Mouse (Mus musculus) limb, embryonic 11.5 days (tissue): ENCODE results near the gene Adgrl3. TPM values are rescaled to one million over a fixed set of nuclear protein-coding genes. Genes with fewer than 3 reads are reported as not detected.

Experiments
- ATAC-seq: fragments of 200-750 bp; cut with Nextera tagmentation; 2 replicates; pipeline ENCODE4 v1.8.0; 2017; ENCODE audit warnings: low read depth; ENCODE audit not compliant: insufficient number of reproducible peaks, low FRiP score, low TSS enrichment
- DNase-seq: peaks from one replicate; pipeline ENCODE4 v3.0.0-alpha.2; 2015; ENCODE audit warnings: low spot score
- H3K27ac ChIP-seq: fragments of 300-500 bp; sonication (generic); replicated peaks from 2 replicates; pipeline ENCODE4 v1.5.1; 2014; ENCODE audit warnings: low read depth, mild to moderate bottlenecking, low read length
- H3K27me3 ChIP-seq: fragments of 300-500 bp; sonication (generic); 2 replicates; pipeline ENCODE4 v1.6.1; 2014; ENCODE audit warnings: mild to moderate bottlenecking, low read length, mixed read lengths; ENCODE audit not compliant: control insufficient read depth, insufficient read depth
- H3K36me3 ChIP-seq: fragments of 300-500 bp; sonication (generic); 2 replicates; pipeline ENCODE4 v1.6.1; 2014; ENCODE audit warnings: mild to moderate bottlenecking, low read length, moderate library complexity, mixed read lengths; ENCODE audit not compliant: control insufficient read depth, insufficient read depth
- H3K4me1 ChIP-seq: fragments of 300-500 bp; sonication (generic); 2 replicates; pipeline ENCODE4 v1.6.1; 2014; ENCODE audit warnings: low read length, mixed read lengths; ENCODE audit not compliant: control insufficient read depth, insufficient read depth
- H3K4me2 ChIP-seq: fragments of 300-500 bp; sonication (generic); 2 replicates; pipeline ENCODE4 v1.6.1; 2014; ENCODE audit warnings: low read depth, mild to moderate bottlenecking, moderate library complexity; ENCODE audit not compliant: severe bottlenecking
- H3K4me3 ChIP-seq: fragments of 300-500 bp; sonication (generic); 2 replicates; pipeline ENCODE4 v1.5.1; 2014; ENCODE audit warnings: low read depth, low read length
- H3K9ac ChIP-seq: fragments of 300-500 bp; sonication (generic); 2 replicates; pipeline ENCODE4 v1.6.1; 2014; ENCODE audit warnings: mild to moderate bottlenecking, low read length
- H3K9me3 ChIP-seq: fragments of 300-500 bp; sonication (generic); 2 replicates; pipeline ENCODE4 v1.6.1; 2016; ENCODE audit warnings: low read length; ENCODE audit not compliant: control insufficient read depth
- WGBS: fragments of 180-500 bp; shearing (Covaris S2); extraction: QIAGEN DNeasy Blood & Tissue Kit; methylation state at CpG from one replicate; pipeline ENCODE4 v1.1.7; 2014; 5-methylcytosine and 5-hydroxymethylcytosine counted together
- polyA plus RNA-seq: library from polyadenylated mRNA; unstranded; fragments of >200 nt; fragmentation: Nextera tagmentation; extraction: Ambion mirVana; gene quantifications from 2 replicates; pipeline ENCODE4 v1.2.1, GENCODE M21; 2014

Adgrl3 gene
- polyA plus RNA-seq, 1 experiment from 2014 or later, result 23.9 TPM

DNA sequence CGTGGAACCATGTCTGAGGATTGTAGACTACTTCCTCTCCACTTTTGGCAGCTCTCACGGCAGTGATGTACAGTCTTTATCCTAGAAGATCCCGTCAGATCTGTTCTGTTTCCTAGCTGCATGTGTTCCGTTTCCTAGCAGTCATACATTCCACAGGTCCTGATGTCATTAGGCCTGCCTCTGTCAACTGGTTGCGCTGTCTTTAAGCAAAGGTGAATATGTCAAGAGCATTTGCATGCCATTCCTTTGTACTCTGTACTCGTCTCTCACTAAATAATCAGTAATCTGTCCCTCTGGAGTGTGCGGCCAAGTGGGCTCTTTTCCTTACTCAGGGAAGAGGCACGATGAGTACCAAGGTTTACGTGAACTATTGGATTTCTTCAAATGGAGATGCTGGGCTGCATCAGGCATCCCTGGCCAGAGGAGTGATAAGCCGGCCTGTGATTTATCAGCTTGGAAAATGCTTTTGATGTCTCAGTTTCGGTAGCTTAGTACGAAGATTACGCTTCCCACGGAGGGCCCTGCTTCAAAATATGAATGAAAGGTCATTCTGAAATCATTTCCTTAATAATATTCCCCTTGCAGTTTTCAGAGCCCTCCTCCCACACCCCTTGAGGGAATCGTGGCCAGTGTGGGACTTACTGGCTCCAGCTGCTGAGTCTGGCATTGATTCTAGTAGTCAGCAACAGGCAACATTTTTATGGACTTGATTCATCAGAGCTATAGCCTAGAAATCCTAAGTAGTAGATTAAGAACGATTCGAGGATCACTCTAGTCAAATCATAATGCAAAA is 4.2 kb downstream of the Adgrl3 start:
- 49% methylated on average over 17 of the region's 17 CpGs for WGBS
- Histone ChIP-seq H3K4me1 (0 out of 2 replicates have a peak, but pooled peaks cover 5% of the 10 kb centered on the region), H3K4me2 (peak overlapping the region; percentile 3; the same call in 1 of the 2 replicates), H3K36me3 (no peaks in the 10 kb centered on the region), H3K27me3 (no peaks in the 10 kb centered on the region), H3K27ac (no peak overlapping the region), H3K9me3 (no peaks in the 10 kb centered on the region), H3K9ac (no peak overlapping the region), H3K4me3 (no peak overlapping the region)
- ATAC-seq, result no peak
- DNase-seq, result peak; percentile 26

DNA sequence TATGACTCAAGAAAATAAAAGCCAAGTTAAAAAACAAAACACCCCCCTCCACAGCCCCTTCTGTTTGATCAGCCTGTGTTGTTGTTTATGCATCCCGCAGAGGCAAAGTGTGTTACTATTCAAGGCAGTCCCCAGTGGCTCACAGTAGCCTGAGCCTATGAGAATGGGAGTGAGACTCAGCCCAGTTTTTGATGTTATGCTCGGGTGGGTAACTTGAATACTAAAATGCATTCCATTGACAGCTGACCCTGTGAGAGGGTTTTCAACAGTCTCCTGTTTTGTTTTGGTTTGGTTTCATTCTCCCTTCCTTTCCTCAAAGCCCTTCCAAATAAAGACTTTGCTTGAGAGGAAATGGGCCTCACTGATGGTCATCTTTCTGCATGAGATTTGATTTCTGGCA is 8.9 kb downstream of the Adgrl3 start:
- ATAC-seq, result no peak
- no peak overlapping the region for H3K4me3 ChIP-seq
- no peak overlapping the region for H3K27ac ChIP-seq
- WGBS, result 55% methylated on average over 2 of the region's 2 CpGs
- no peak overlapping the region for H3K9ac ChIP-seq
- no peaks in the 10 kb centered on the region for H3K36me3 ChIP-seq
- no peaks in the 10 kb centered on the region for H3K27me3 ChIP-seq
- H3K4me1 ChIP-seq, result 0 out of 2 replicates have a peak, but pooled peaks cover 4% of the 10 kb centered on the region
- no peak overlapping the region for H3K4me2 ChIP-seq
- H3K9me3 ChIP-seq, result no peaks in the 10 kb centered on the region
- DNase-seq, result no peak

DNA sequence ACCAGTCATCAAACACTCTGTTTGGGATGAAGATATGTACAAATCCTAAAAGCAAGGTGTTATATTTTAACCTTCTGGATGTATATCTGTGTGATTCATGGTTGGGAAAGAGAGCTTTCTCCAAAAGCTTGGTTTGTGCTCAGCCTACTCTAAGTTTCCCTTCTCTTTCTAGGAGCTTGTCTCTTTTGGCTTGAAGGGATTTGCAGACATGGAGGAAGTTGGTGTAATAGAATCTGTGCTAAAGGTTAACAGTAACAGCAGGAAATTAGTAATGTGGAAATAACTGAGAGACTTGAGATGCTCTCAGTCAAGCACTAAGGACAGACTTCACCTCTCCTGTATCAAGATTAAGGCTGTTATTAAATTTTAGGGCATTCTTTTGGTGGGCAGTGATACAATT is 17.2 kb downstream of the Adgrl3 start:
- ATAC-seq, result no peak
- Histone ChIP-seq H3K4me1 (no peaks in the 10 kb centered on the region), H3K4me3 (no peak overlapping the region), H3K36me3 (no peaks in the 10 kb centered on the region), H3K9ac (no peak overlapping the region), H3K27me3 (no peaks in the 10 kb centered on the region), H3K27ac (no peak overlapping the region), H3K9me3 (no peaks in the 10 kb centered on the region), H3K4me2 (no peak overlapping the region)
- no peak for DNase-seq

DNA sequence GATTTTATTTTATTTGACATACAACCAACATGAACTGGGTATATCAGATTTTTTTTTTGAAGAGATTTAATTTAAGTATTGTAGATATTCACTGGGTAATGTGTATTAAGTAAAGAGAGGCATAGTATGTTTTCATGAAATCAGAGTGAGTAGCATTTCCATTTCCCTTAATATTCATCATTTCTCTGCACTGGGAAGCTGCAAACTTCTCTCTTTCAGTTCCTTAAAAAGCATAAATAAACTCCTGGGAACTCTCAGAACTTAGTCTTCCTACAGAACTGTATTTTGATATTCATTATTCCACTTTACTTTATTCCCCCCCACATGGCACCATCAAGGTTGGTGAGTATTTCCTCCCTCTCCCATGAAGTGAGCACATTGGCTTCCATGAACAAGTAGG is 23.9 kb downstream of the Adgrl3 start:
- DNase-seq (no peak), ATAC-seq (no peak)
- no peaks in the 10 kb centered on the region for H3K9me3 ChIP-seq
- no peak overlapping the region for H3K4me3 ChIP-seq
- no peaks in the 10 kb centered on the region for H3K4me1 ChIP-seq
- H3K27me3 ChIP-seq, result no peaks in the 10 kb centered on the region
- H3K4me2 ChIP-seq, result no peak overlapping the region
- no peak overlapping the region for H3K27ac ChIP-seq
- no peaks in the 10 kb centered on the region for H3K36me3 ChIP-seq
- H3K9ac ChIP-seq, result no peak overlapping the region

DNA sequence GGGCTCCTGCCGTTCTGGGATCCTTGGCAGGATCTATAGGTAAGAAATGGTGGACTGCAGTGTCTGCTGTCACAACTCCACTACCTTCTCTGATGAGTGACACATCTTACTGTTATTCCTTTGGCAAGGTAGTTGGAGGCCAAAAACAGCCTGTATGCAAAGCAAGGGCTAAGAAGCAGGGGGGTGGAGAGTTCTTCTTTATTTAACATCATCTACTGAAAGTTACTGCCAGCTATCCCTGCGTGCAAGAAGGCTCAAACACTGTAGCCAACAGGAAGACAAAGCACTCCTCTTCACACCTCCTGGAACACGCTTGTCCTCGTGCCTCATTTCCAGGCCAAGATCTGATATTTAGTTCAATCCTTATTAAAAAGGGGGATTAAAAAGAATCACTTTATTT is 26.2 kb downstream of the Adgrl3 start:
- H3K4me3 ChIP-seq, result no peak overlapping the region
- DNase-seq (no peak), ATAC-seq (no peak)
- H3K4me1 ChIP-seq, result no peaks in the 10 kb centered on the region
- no peaks in the 10 kb centered on the region for H3K9me3 ChIP-seq
- no peak overlapping the region for H3K4me2 ChIP-seq
- H3K27me3 ChIP-seq, result no peaks in the 10 kb centered on the region
- H3K36me3 ChIP-seq, result no peaks in the 10 kb centered on the region
- H3K9ac ChIP-seq, result no peak overlapping the region
- no peak overlapping the region for H3K27ac ChIP-seq
- 93% methylated on average over 4 of the region's 4 CpGs for WGBS

DNA sequence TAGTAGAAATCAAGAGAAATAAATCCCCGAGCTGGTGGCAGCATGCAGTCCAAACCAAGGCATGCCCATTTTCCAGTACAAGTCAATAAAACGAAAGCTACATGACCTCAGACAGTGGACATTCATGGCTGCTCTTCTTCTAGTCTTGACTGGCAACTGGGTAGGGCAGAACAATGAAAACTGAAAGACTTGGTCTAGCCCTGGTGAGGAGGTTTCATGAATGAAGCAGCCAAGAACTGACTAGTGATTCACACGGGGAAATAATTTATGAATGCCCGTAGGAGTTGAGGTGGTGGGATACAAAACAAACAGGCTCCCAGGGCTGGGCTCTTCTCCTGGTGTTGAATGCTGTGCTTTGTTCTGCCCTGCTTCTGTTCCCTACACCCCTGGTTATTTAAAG is 34.7 kb downstream of the Adgrl3 start:
- WGBS, result 87% methylated on average over 4 of the region's 4 CpGs
- no peaks in the 10 kb centered on the region for H3K36me3 ChIP-seq
- ATAC-seq, result no peak
- H3K27me3 ChIP-seq, result no peaks in the 10 kb centered on the region
- H3K4me1 ChIP-seq, result no peaks in the 10 kb centered on the region
- no peak overlapping the region for H3K4me3 ChIP-seq
- no peaks in the 10 kb centered on the region for H3K9me3 ChIP-seq
- H3K4me2 ChIP-seq, result no peak overlapping the region
- no peak overlapping the region for H3K27ac ChIP-seq
- no peak overlapping the region for H3K9ac ChIP-seq
- DNase-seq, result no peak

DNA sequence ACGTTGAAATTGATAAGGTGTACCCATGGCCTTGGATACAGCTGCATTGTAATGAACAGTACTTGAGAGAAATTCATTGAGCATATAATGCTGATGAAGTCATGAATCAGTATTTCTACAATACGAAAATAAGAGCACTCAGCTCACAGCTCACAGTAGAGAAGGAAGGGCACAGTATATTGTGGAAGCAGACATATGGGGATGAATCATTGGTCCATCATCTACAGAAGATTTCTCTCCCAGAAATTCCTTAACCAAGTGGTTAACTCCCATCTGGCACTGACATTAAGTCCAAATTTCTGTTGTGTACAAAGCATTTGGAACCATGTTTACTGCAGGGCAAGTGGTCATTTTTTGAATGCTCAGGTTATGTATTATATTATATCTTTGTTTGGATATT is 35.3 kb downstream of the Adgrl3 start:
- H3K27me3 ChIP-seq, result no peaks in the 10 kb centered on the region
- H3K9me3 ChIP-seq, result no peaks in the 10 kb centered on the region
- no peak for ATAC-seq
- H3K4me2 ChIP-seq, result no peak overlapping the region
- 82% methylated on average over 2 of the region's 2 CpGs for WGBS
- H3K4me1 ChIP-seq, result no peaks in the 10 kb centered on the region
- no peak overlapping the region for H3K27ac ChIP-seq
- no peak for DNase-seq
- H3K36me3 ChIP-seq, result no peaks in the 10 kb centered on the region
- no peak overlapping the region for H3K4me3 ChIP-seq
- no peak overlapping the region for H3K9ac ChIP-seq

DNA sequence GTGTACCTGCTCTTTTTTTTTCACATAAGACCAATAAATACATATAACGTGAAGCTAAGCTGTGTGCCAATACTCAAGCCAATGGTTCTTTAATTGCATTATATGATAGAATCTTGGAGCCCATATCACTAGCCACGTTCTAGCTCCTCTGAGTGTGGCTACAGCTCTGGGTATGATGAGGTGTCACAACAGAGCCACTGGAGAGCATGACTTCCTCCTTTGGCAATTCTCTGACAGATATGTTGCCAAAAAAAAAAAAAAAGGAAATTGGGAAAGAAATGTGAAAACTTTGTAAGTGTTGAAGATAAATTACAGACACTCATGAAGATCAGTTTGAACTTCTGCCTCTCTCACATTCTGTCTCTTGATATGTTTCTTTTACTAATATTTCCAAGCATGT is 38.2 kb downstream of the Adgrl3 start:
- H3K36me3 ChIP-seq, result no peaks in the 10 kb centered on the region
- no peak overlapping the region for H3K9ac ChIP-seq
- DNase-seq, result no peak
- no peak overlapping the region for H3K4me2 ChIP-seq
- WGBS, result 85% methylated on average over 2 of the region's 2 CpGs
- no peak overlapping the region for H3K4me3 ChIP-seq
- H3K27me3 ChIP-seq, result no peaks in the 10 kb centered on the region
- no peak for ATAC-seq
- H3K4me1 ChIP-seq, result no peaks in the 10 kb centered on the region
- H3K27ac ChIP-seq, result no peak overlapping the region
- H3K9me3 ChIP-seq, result no peaks in the 10 kb centered on the region

DNA sequence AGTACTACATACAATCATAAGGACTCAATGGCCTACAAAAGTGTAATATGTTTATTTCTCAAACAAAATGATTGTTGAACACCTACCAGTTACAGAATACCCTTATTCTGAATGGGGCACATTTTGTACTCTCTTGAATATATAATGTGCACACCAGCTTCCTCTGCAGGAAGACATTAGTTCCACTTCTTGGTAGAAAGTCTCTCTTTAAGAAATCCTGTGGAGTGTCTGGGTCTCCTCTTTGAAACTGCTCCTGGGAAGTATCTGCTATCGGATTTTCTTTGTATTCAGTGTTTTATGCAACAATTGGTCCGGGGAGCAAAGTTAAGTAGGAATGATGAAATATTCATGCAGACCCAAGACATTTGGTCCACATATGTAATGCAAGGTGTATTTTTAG is 41.0 kb downstream of the Adgrl3 start:
- Histone ChIP-seq H3K4me2 (no peak overlapping the region), H3K36me3 (no peaks in the 10 kb centered on the region), H3K4me1 (no peaks in the 10 kb centered on the region), H3K4me3 (no peak overlapping the region), H3K9ac (no peak overlapping the region), H3K27me3 (no peaks in the 10 kb centered on the region), H3K9me3 (no peaks in the 10 kb centered on the region), H3K27ac (no peak overlapping the region)
- 81% methylated on average over 2 of the region's 2 CpGs for WGBS
- ATAC-seq (no peak), DNase-seq (no peak)
